Comparison of ENCODE assay signal across 11 mouse cellular contexts in genomic region chr5:122062479-122062878, GRCm38 (mm10). TPM values are rescaled to one million over a fixed set of nuclear protein-coding genes. Genes with fewer than 3 reads are reported as not detected.
A peak's percentile ranks its signal among the peaks of the same experiment; 100 is the strongest.
DNase-seq lines count a peak whose midpoint lies in the region; ATAC-seq and TF ChIP-seq lines count a peak whose summit lies in the region.
"Had no signal": no experiment of that assay in that cellular context is flagged by ENCODE, and none has a peak within 500 bp of the region (broad histone marks: within the 10 kb centered on the region; RNA-seq: fewer than 3 reads in every experiment).

No protein-coding gene starts in this region.

- no peaks in the 10 kb centered on the region for H3K27me3 ChIP-seq in cerebellum, adult 2 months (ENCODE audit: control insufficient read depth, insufficient read depth, low read length)
- no peaks in the 10 kb centered on the region for H3K27me3 ChIP-seq in hindbrain, embryonic 15.5 days
- 0 out of 2 replicates have a peak, but pooled peaks cover 6% of the 10 kb centered on the region for H3K27me3 ChIP-seq in hindbrain, embryonic 12.5 days
- H3K27me3 ChIP-seq in lung, embryonic 15.5 days: peaks cover 3% of the 10 kb centered on the region; the same call in 1 of the 2 replicates
- H3K27me3 ChIP-seq in limb, embryonic 13.5 days: 0 out of 2 replicates have a peak, but pooled peaks cover 5% of the 10 kb centered on the region

- TF ChIP-seq POLR2A in cerebellum, adult 2 months (IDR thresholded peaks at IDR 0.05; ENCODE audit: borderline replicate concordance, insufficient read depth, low read length): no peak
- TF ChIP-seq POLR2A in lung, adult 2 months (IDR thresholded peaks at IDR 0.05; ENCODE audit: borderline replicate concordance, extremely low read depth, low read depth, low read length): no peak

- H3K27ac ChIP-seq in cerebellum, adult 2 months (ENCODE audit: insufficient read depth, low read length): no peak overlapping the region
- no peak overlapping the region for H3K27ac ChIP-seq in hindbrain, embryonic 15.5 days (replicated peaks)
- H3K27ac ChIP-seq in hindbrain, embryonic 12.5 days: no peak overlapping the region; the same call in 1 of the 2 replicates
- H3K27ac ChIP-seq in lung, embryonic 15.5 days: no peak overlapping the region
- no peak overlapping the region for H3K27ac ChIP-seq in limb, embryonic 13.5 days

- no peak overlapping the region for H3K9ac ChIP-seq in hindbrain, embryonic 15.5 days
- H3K9ac ChIP-seq in hindbrain, embryonic 12.5 days: no peak overlapping the region
- no peak overlapping the region for H3K9ac ChIP-seq in lung, embryonic 15.5 days
- H3K9ac ChIP-seq in limb, embryonic 13.5 days: no peak overlapping the region

- H3K4me1 ChIP-seq in cerebellum, adult 2 months (ENCODE audit: control insufficient read depth, insufficient read depth, low read length): no peaks in the 10 kb centered on the region
- H3K4me1 ChIP-seq in hindbrain, embryonic 15.5 days (replicated peaks): peaks cover 20% of the 10 kb centered on the region
- H3K4me1 ChIP-seq in hindbrain, embryonic 12.5 days: peaks cover 15% of the 10 kb centered on the region
- peaks cover 17% of the 10 kb centered on the region for H3K4me1 ChIP-seq in lung, embryonic 15.5 days
- H3K4me1 ChIP-seq in lung, adult 2 months (ENCODE audit: control insufficient read depth, insufficient read depth, low read length): peaks cover 4% of the 10 kb centered on the region; the same call in 1 of the 2 replicates
- H3K4me1 ChIP-seq in limb, embryonic 13.5 days: peaks cover 13% of the 10 kb centered on the region

- no peaks in the 10 kb centered on the region for H3K9me3 ChIP-seq in hindbrain, embryonic 15.5 days
- peaks cover 1% of the 10 kb centered on the region; the same call in 1 of the 2 replicates for H3K9me3 ChIP-seq in hindbrain, embryonic 12.5 days (replicated peaks)
- no peaks in the 10 kb centered on the region for H3K9me3 ChIP-seq in lung, embryonic 15.5 days
- H3K9me3 ChIP-seq in limb, embryonic 13.5 days: peaks cover 4% of the 10 kb centered on the region

- peak overlapping the region; percentile 30; the same call in 1 of the 2 replicates for H3K4me2 ChIP-seq in hindbrain, embryonic 15.5 days
- no peak overlapping the region for H3K4me2 ChIP-seq in hindbrain, embryonic 12.5 days (replicated peaks)
- peak overlapping the region; percentile 16 for H3K4me2 ChIP-seq in lung, embryonic 15.5 days
- peak overlapping the region; percentile 38 for H3K4me2 ChIP-seq in limb, embryonic 13.5 days (replicated peaks)

- DNase-seq in cerebellum, adult 2 months: no peak
- no peak for DNase-seq in cerebellum, postnatal 25 days
- DNase-seq in lung, adult 2 months: no peak
- DNase-seq in cerebellum, adult 18-20 months: no peak
- DNase-seq: right cerebral cortex, adult 18-20 months had no signal

- ATAC-seq in hindbrain, embryonic 15.5 days (ENCODE audit: low FRiP score, low read depth): no peak
- ATAC-seq in hindbrain, embryonic 12.5 days (ENCODE audit: low FRiP score): no peak
- ATAC-seq in lung, embryonic 15.5 days (ENCODE audit: borderline replicate concordance, extremely low read depth, low FRiP score, low TSS enrichment): no peak
- no peak for ATAC-seq in limb, embryonic 13.5 days (ENCODE audit: low FRiP score, low read depth)

- 35% methylated on average over 12 of the region's 12 CpGs for WGBS in cerebellum, adult 2 months
- WGBS in hindbrain, embryonic 15.5 days: 27% methylated on average over 12 of the region's 12 CpGs
- WGBS in hindbrain, embryonic 12.5 days: 35% methylated on average over 12 of the region's 12 CpGs
- 17% methylated on average over 12 of the region's 12 CpGs for WGBS in lung, embryonic 15.5 days
- WGBS in lung, adult 2 months: 16% methylated on average over 12 of the region's 12 CpGs
- WGBS in limb, embryonic 13.5 days: 25% methylated on average over 12 of the region's 12 CpGs

- TF ChIP-seq CTCF in cerebellum, adult 2 months (IDR thresholded peaks at IDR 0.05; ENCODE audit: borderline replicate concordance, insufficient read depth, low read depth, low read length): no peak
- TF ChIP-seq CTCF in lung, adult 2 months (IDR thresholded peaks at IDR 0.05; ENCODE audit: insufficient read depth, low read length): no peak

- H3K36me3 ChIP-seq in hindbrain, embryonic 15.5 days: no peaks in the 10 kb centered on the region
- no peaks in the 10 kb centered on the region for H3K36me3 ChIP-seq in hindbrain, embryonic 12.5 days
- no peaks in the 10 kb centered on the region for H3K36me3 ChIP-seq in lung, embryonic 15.5 days
- no peaks in the 10 kb centered on the region for H3K36me3 ChIP-seq in limb, embryonic 13.5 days
- H3K36me3 ChIP-seq: G1E had no signal

- peak overlapping the region; percentile 8 for H3K4me3 ChIP-seq in cerebellum, adult 2 months (replicated peaks; ENCODE audit: insufficient read depth, low read depth, low read length)
- no peak overlapping the region for H3K4me3 ChIP-seq in hindbrain, embryonic 15.5 days
- H3K4me3 ChIP-seq in hindbrain, embryonic 12.5 days: no peak overlapping the region
- no peak overlapping the region for H3K4me3 ChIP-seq in lung, embryonic 15.5 days
- no peak overlapping the region for H3K4me3 ChIP-seq in lung, adult 2 months (replicated peaks; ENCODE audit: extremely low read depth, low read depth, low read length)
- H3K4me3 ChIP-seq in limb, embryonic 13.5 days: no peak overlapping the region
- H3K4me3 ChIP-seq: erythroblast, embryonic 14.5 days had no signal

RNA-seq across cellular contexts. Expression of gene Cux2, which starts 12.6 kb away (rescaled TPM):
- polyA plus RNA-seq in cerebellum, adult 2 months (2012; rRNA removed): 31.9 and 36.7 TPM in 2 replicates
- 20.7 and 23.3 TPM in 2 replicates for polyA plus RNA-seq in hindbrain, embryonic 15.5 days (2015; fragmentation: Nextera tagmentation; extraction: Ambion mirVana)
- polyA plus RNA-seq in hindbrain, embryonic 12.5 days (2016; fragmentation: Nextera tagmentation; extraction: Ambion mirVana): 25.7 and 27.0 TPM in 2 replicates
- 2.4 and 3.6 TPM in 2 replicates for polyA plus RNA-seq in lung, embryonic 15.5 days (2015; fragmentation: Nextera tagmentation; extraction: Ambion mirVana)
- polyA plus RNA-seq in lung, adult 2 months (2012; rRNA removed): 5.6 and 6.4 TPM in 2 replicates
- polyA plus RNA-seq in limb, embryonic 13.5 days (2015; fragmentation: Nextera tagmentation; extraction: Ambion mirVana): 3.8 and 4.1 TPM in 2 replicates
- polyA plus RNA-seq: G1E had no signal

RNA-seq across cellular contexts. Expression of gene Myl2, which starts 38.3 kb away (rescaled TPM):
- 0.92 and 1.6 TPM in 2 replicates for polyA plus RNA-seq in cerebellum, adult 2 months (2012; rRNA removed)
- 2.1 and 2.6 TPM in 2 replicates for polyA plus RNA-seq in hindbrain, embryonic 15.5 days (2015; fragmentation: Nextera tagmentation; extraction: Ambion mirVana)
- 2.5 and 3.0 TPM in 2 replicates for polyA plus RNA-seq in hindbrain, embryonic 12.5 days (2016; fragmentation: Nextera tagmentation; extraction: Ambion mirVana)
- polyA plus RNA-seq in lung, embryonic 15.5 days (2015; fragmentation: Nextera tagmentation; extraction: Ambion mirVana): 30.4 and 142 TPM in 2 replicates
- polyA plus RNA-seq in lung, adult 2 months (2012; rRNA removed): 0.37 TPM in 1 of 2 replicates, not detected in the other
- polyA plus RNA-seq in limb, embryonic 13.5 days (2015; fragmentation: Nextera tagmentation; extraction: Ambion mirVana): 0.61 and 1.0 TPM in 2 replicates
- polyA plus RNA-seq: erythroblast, embryonic 14.5 days; G1E had no signal
